Mouse (Mus musculus) NIH3T3 (cell line): ENCODE measurements at regions not wholly inside any gene's neighbourhood (a gene's known extent, or its start where the extent isn't known, plus 50 kb on each side); places are given as distances from the start of the nearest gene placed in this dataset.

Source experiments
- DNase-seq: peaks from one replicate; pipeline ENCODE4 v3.0.0-alpha.2; 2012; ENCODE audit warnings: low read depth

GRCm38 (mm10) chr3:18667726-18668125 lies 719.5 kb downstream of the Cypt12 start:
- DNase-seq, result no peak

GRCm38 (mm10) chr3:18668936-18669335 lies 720.7 kb downstream of the Cypt12 start:
- DNase-seq, result no peak

GRCm38 (mm10) chr3:18670203-18670700 lies 722.0 kb downstream of the Cypt12 start:
- no peak for DNase-seq

- no peak for DNase-seq
Measured at GRCm38 (mm10) chr3:18671681-18672080, 723.5 kb downstream of the Cypt12 start.

- no peak for DNase-seq
Measured at GRCm38 (mm10) chr3:18683346-18684101, 735.3 kb downstream of the Cypt12 start.

- DNase-seq, result no peak
Measured at GRCm38 (mm10) chr3:18695113-18695792, 747.0 kb downstream of the Cypt12 start.

GRCm38 (mm10) chr3:18696981-18697660 lies 748.9 kb downstream of the Cypt12 start:
- no peak for DNase-seq

- no peak for DNase-seq
Measured at GRCm38 (mm10) chr3:18698106-18698505, 749.9 kb downstream of the Cypt12 start.

GRCm38 (mm10) chr3:18705165-18705564 lies 757.0 kb downstream of the Cypt12 start:
- no peak for DNase-seq

- no peak for DNase-seq
Measured at GRCm38 (mm10) chr3:18705756-18706155, 757.5 kb downstream of the Cypt12 start.

- DNase-seq, result no peak
Measured at GRCm38 (mm10) chr3:18706356-18706755, 758.1 kb downstream of the Cypt12 start.

GRCm38 (mm10) chr3:18707730-18708129 lies 759.5 kb downstream of the Cypt12 start:
- DNase-seq, result no peak

GRCm38 (mm10) chr3:18711661-18712060 lies 763.5 kb downstream of the Cypt12 start:
- no peak for DNase-seq

- DNase-seq, result no peak
Measured at GRCm38 (mm10) chr3:18713986-18714385, 765.8 kb downstream of the Cypt12 start.

- no peak for DNase-seq
Measured at GRCm38 (mm10) chr3:18714968-18715630, 766.9 kb downstream of the Cypt12 start.

- peak; percentile 5 for DNase-seq
Measured at GRCm38 (mm10) chr3:18715776-18716175, 767.6 kb downstream of the Cypt12 start.

- no peak for DNase-seq
Measured at GRCm38 (mm10) chr3:18725507-18725906, 777.3 kb downstream of the Cypt12 start.

- DNase-seq, result no peak
Measured at GRCm38 (mm10) chr3:18731251-18731650, 783.0 kb downstream of the Cypt12 start.

GRCm38 (mm10) chr3:18731674-18732073 lies 783.5 kb downstream of the Cypt12 start:
- no peak for DNase-seq

- no peak for DNase-seq
Measured at GRCm38 (mm10) chr3:18733540-18733939, 785.3 kb downstream of the Cypt12 start.

- no peak for DNase-seq
Measured at GRCm38 (mm10) chr3:18738946-18739345, 790.7 kb downstream of the Cypt12 start.

GRCm38 (mm10) chr3:18740344-18740743 lies 792.1 kb downstream of the Cypt12 start:
- DNase-seq, result no peak
